Mouse (Mus musculus): ENCODE measurements around the gene Lrrtm4. TPM values are rescaled to one million over a fixed set of nuclear protein-coding genes. Genes with fewer than 3 reads are reported as not detected.

Gene Lrrtm4
- total RNA-seq, 2 experiments from 2014 or later, result not detected

DNA sequence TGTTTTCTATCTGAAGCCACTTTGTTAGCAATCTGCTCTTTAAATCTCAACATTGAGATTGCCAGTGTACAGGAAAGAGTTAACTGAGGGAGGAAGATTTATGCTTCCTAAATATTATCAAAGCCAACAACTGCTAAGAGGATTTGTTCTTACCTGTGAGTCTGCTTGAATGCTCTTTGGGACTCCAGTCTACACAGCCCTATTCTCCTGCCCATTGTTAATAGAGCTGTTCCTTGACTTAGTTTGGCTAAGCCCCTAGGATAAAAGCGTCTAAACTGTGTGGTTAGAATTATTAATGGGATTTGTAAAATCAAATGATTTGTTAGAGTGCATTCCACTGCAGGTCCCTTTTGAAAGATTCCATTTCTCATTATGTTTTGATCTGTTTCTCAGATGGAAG, 168.1 kb downstream of the Lrrtm4 start:
- Histone ChIP-seq H3K27ac (no peak overlapping the region), H3K4me3 (no peak overlapping the region)
- DNase-seq, result no peak
- intact Hi-C loops (cut with DNase I), result no loop called here
- TF ChIP-seq CTCF (IDR thresholded peaks at IDR 0.05), result no peak

DNA sequence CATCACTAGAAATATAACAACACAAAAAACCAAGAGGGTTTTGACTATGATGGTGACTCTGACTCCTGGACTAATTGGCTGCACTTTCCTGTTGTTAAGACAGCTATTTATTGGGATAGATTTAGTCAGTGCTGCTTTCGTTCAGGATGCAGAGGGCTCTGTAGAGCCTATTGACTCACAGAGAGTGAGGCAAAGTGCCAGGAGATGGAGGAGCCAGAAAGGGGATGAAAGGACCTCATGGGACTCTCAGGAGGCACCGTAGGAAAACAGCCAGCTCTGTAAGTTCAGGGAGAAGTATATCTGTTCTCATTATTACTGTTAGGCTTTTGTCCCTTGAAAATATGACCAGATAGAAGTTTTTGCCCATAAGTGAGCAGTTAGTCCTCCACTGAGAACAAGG, 190.8 kb downstream of the Lrrtm4 start:
- Histone ChIP-seq H3K27ac (no peak overlapping the region), H3K4me3 (no peak overlapping the region)
- DNase-seq, result no peak
- no peak for TF ChIP-seq CTCF (IDR thresholded peaks at IDR 0.05)
- intact Hi-C loops (cut with DNase I), result no loop called here

DNA sequence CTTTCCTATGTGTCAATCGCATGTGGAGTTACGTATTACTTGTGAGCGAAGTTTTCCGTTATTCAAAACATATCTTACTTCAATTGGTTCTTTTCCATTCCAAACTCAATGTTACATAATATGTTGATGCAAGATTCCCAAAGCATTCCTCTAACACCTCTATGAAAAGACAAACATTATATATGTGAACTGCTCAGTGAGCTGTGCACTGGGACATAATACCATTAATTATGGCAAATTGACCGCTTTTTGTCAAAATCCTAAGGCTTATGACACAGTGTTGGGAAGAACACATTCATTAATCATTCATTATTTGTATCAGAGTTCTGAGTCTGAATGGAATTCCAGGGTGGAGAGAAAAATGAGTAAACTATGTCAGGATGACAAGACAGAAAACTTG, 191.6 kb downstream of the Lrrtm4 start:
- intact Hi-C loops (cut with DNase I), result no loop called here
- no peak for TF ChIP-seq CTCF (IDR thresholded peaks at IDR 0.05)
- DNase-seq, result no peak
- H3K4me3 ChIP-seq, result no peak overlapping the region
- H3K27ac ChIP-seq, result no peak overlapping the region

DNA sequence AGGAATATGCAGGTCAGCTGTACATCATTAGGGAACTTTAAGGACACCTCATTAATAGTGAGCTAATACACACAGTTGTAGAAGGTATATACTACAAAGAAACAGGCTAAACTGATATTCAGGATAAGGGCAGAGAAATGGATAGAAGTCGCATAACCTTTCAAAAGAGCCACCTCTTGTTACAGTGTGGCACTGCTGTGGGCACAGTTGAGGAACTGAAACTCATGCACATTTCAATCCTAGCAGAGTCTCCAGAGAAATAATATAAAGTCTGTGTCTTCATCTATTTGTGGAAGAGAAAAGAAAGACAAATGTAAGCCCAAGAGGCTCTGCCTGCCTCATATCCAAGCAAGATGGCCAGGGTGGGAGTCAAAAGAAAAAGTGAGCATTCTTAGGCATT, 242.9 kb downstream of the Lrrtm4 start:
- no peak for DNase-seq
- no peak overlapping the region for H3K4me3 ChIP-seq
- H3K27ac ChIP-seq, result no peak overlapping the region
- TF ChIP-seq CTCF (IDR thresholded peaks at IDR 0.05), result no peak
- intact Hi-C loops (cut with DNase I), result no loop called here

DNA sequence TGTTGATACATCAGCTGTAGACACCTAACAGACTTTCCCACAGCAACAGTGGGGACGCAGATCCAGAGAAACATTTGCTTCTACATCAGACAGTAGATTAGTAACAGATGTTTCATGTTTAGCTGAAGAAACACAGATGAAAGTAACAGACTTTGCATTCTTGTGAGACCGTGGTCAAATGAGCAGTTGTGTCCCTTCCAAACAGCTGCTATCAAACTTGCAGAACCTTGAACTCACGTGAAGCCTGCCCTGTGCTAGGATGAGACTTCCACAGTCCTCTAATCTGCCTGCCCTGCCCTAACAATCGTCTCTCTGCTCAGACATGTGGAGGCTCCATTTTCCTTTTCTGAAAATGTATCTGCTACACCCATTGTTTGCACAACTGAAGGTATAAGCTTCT, 245.3 kb downstream of the Lrrtm4 start:
- TF ChIP-seq CTCF (IDR thresholded peaks at IDR 0.05), result no peak

DNA sequence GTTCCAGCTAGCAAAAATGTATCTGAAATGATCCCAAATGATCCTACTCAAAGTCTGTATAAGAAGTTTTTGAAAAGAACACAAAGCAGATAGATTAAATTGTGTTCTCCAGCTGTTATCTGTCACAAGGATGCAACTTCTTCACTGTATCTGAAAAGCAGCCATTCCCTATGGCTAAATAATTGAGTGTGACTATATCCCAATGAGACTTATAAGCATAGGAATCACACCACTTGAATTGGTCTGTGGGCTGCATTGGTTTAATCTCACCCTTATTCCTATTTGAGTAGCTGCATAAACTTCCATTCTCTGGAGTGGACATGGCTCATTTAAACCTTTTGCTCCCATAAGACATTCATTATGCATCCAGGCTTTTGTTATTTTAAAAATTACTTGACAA, 245.9 kb downstream of the Lrrtm4 start:
- no peak for DNase-seq
- intact Hi-C loops (cut with DNase I), result no loop called here

More for the DNA sequence above, 245.3 kb downstream of the Lrrtm4 start:
- no peak overlapping the region for H3K27ac ChIP-seq
- DNase-seq, result no peak
- H3K4me3 ChIP-seq, result no peak overlapping the region
- intact Hi-C loops (cut with DNase I), result no loop called here

DNA sequence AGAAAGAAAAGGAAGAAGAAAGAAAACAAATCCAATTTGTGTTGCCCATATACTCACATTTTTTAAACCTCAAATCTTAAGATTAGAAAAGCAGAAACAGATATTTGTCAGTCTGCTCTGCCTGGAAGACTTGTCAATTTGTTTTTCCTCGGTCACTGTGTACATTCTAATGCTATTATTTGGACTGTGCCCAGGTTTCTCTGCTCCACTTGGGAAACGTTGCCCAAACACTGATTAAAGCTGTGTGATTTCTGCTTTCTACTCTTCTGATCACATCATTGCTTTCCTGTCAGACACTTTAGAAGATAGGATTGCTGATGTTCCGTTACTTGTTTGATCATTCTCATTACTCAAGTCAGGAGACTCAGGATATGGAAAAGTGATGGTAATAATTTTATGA, 247.1 kb downstream of the Lrrtm4 start:
- intact Hi-C loops (cut with DNase I), result no loop called here
- H3K27ac ChIP-seq, result no peak overlapping the region
- no peak for TF ChIP-seq CTCF (IDR thresholded peaks at IDR 0.05)
- no peak overlapping the region for H3K4me3 ChIP-seq
- no peak for DNase-seq

More for the DNA sequence above, 245.9 kb downstream of the Lrrtm4 start:
- Histone ChIP-seq H3K27ac (no peak overlapping the region), H3K4me3 (no peak overlapping the region)
- TF ChIP-seq CTCF (IDR thresholded peaks at IDR 0.05), result no peak

DNA sequence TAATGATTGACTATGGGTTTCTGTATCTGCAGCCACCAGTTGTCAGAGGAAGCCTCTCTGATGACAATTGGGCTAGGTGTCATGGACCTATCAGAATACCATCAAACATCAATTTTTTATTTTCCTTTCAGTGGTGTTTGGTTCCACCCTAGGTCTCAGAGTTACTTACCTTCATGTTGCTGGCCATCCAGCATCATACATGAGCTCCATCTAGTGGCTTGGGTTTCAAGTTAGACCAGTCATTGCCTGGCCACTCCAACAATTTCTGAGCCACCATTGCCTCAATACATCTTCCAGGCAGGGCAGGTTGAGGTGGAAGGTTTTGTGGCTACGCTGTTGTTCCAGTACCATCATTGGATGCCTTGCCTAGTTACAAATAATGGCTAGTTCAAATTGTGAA, 268.3 kb downstream of the Lrrtm4 start:
- no peak for TF ChIP-seq CTCF (IDR thresholded peaks at IDR 0.05)
- DNase-seq, result no peak
- intact Hi-C loops (cut with DNase I), result no loop called here
- H3K4me3 ChIP-seq, result no peak overlapping the region
- H3K27ac ChIP-seq, result no peak overlapping the region

DNA sequence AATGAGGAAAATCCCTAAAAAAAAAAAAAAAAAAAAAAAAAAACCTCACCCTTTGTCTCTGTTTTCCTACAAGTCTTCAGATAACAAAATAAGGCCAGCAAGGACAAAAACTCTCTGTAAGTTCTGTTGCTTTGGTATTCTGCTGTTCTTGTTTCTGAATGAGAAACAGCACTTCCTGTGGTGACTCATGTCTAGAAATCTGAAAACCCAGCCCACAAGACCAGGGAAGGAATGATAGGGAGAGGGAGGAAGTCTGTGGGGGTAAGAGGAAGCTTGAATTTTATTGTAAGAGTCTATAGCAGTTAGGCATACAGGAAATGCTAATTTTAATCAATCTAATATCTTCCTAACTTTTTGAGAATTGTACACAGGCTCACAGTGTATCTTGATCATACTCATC, 283.2 kb downstream of the Lrrtm4 start:
- no peak for DNase-seq
- H3K4me3 ChIP-seq, result no peak overlapping the region
- no peak for TF ChIP-seq CTCF (IDR thresholded peaks at IDR 0.05)
- intact Hi-C loops (cut with DNase I), result no loop called here
- no peak overlapping the region for H3K27ac ChIP-seq

DNA sequence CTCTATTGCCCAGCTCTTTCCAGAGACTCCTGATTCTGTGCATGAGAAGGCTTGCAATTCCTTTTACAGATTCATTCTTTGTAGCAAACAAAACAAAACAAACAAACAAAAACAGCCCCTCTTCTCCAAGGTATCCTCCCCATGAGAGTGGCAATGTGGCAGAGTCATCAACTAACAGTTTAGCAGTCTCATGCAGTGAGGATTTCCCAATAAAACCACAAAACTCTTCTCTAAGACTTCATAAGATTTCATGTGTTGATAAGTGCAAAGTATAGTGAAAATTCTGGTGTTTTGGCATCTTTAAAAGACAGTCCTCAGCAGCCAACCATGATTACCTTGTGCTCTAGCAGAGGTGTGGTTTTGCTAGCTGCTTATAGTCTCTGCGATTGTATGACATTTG, 284.9 kb downstream of the Lrrtm4 start:
- intact Hi-C loops (cut with DNase I), result no loop called here
- no peak for TF ChIP-seq CTCF (IDR thresholded peaks at IDR 0.05)
- H3K4me3 ChIP-seq, result no peak overlapping the region

DNA sequence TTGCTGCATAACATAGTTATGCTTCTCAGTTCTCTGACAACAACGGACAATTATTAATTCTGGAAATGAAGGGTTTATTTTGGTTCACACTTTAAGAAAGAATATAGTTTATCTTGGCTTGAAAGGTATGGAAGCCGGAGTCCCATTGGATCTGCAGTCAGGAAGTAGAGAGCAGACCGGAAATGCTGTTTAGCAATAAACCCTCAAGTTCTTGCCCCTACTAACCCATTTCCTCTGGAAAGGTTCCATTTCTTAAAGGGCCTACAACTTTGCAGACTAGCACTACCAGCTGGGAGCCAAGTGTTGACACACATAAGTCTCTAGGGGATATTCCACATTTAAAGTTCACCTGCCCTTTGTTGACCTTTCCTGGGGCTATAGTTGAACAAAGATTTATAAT, 309.7 kb downstream of the Lrrtm4 start:
- no peak overlapping the region for H3K27ac ChIP-seq
- intact Hi-C loops (cut with DNase I), result no loop called here
- TF ChIP-seq CTCF (IDR thresholded peaks at IDR 0.05), result no peak
- no peak overlapping the region for H3K4me3 ChIP-seq
- DNase-seq, result no peak

More for the DNA sequence above, 284.9 kb downstream of the Lrrtm4 start:
- no peak for DNase-seq
- no peak overlapping the region for H3K27ac ChIP-seq

DNA sequence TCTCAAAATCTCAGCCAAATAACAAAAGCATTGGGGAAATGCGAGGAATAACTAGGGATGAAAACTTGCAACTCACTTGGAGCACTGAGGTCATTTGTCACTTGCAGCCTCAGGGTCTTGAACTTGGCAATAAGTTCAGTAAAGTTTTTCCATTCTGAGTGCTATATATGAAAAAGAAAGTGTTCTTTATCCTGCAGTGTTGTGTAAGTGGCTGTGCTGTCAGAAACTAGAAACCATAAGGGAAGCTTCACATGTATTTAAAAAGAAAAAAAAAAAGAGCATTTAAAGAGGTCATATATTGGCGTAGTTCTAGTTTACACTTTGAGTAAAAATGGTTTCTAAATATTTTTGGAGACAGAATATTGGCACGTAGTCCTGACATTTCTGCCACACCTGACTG, 313.1 kb downstream of the Lrrtm4 start:
- H3K27ac ChIP-seq, result no peak overlapping the region
- intact Hi-C loops (cut with DNase I), result no loop called here
- H3K4me3 ChIP-seq, result no peak overlapping the region
- no peak for TF ChIP-seq CTCF (IDR thresholded peaks at IDR 0.05)
- DNase-seq, result no peak

DNA sequence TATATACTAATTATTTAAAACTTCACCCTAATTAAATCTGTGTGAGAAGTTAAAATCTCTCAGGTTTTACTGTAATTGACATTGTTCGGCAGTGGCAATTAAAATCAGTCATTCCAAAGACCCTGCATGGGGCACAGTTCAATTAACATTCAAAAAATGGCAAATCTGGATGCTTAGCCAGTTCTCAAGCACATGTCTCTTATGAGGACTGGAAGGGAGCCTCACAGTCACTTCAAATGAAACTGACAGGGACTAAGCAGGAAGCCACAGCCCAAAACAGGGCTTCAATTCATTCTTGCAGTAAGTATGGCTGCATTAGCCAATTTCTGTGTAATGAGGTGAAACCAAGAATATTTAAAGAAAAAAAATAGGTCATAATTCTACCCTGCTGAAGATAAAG, 333.6 kb downstream of the Lrrtm4 start:
- DNase-seq, result no peak
- intact Hi-C loops (cut with DNase I), result no loop called here
- no peak overlapping the region for H3K4me3 ChIP-seq
- no peak for TF ChIP-seq CTCF (IDR thresholded peaks at IDR 0.05)
- H3K27ac ChIP-seq, result no peak overlapping the region

DNA sequence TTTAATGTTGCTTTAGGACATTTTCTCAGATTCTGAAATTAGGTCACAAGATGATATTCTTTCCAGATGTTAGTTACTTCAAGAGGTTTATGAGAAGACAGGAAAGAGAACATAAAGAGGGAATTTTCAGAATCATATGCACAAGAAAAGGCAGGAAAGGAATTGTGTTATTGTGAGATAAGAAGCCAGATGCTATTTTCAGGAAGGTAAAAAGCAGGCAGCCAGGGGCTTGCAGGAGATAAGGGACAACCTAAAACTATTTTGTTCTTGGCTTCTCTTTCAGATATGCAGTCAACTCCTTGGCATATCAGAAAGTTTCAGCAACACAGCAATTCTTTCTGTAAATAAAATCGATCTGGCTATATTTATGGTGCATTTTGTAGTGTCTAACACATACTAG, 338.4 kb downstream of the Lrrtm4 start:
- no peak for DNase-seq
- Histone ChIP-seq H3K4me3 (no peak overlapping the region), H3K27ac (no peak overlapping the region)
- no peak for TF ChIP-seq CTCF (IDR thresholded peaks at IDR 0.05)
- intact Hi-C loops (cut with DNase I), result no loop called here

DNA sequence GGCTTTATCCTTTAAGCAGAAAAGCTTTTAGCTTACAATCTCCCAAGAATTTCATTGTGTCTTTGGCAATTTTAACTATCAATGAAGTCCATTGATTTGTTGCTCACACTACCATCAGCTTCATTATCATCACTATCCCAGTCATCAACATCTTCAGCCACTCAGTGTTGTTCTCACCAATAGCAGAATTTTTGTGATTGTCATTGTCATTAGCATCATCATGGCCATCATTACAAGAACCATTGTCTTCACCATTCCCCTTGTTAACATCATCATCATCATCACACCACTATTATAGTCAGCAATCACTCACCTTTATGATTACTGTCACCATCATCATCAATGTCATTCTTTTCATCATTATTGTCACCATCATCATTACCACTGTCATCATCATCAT, 344.9 kb downstream of the Lrrtm4 start:
- H3K27ac ChIP-seq, result no peak overlapping the region
- intact Hi-C loops (cut with DNase I), result no loop called here
- H3K4me3 ChIP-seq, result no peak overlapping the region
- DNase-seq, result no peak
- no peak for TF ChIP-seq CTCF (IDR thresholded peaks at IDR 0.05)
